Mouse (Mus musculus) MEL (cell line): ENCODE measurements around the gene Arhgdib.

Experiments used
- CTCF ChIP-seq, 3 experiments: IDR thresholded peaks in 2 of 3; conservative IDR thresholded peaks in 1 of 3; 2 replicates each; pipeline ENCODE4 v1.5.1; 2011 to 2012; ENCODE audit warnings: low read length in 3 of 3, low read depth in 2 of 3, mild to moderate bottlenecking in 2 of 3, improper control_type of control experiment in 1 of 3, inconsistent platforms in 1 of 3, mixed read lengths in 1 of 3, moderate library complexity in 1 of 3; ENCODE audit not compliant: control insufficient read depth in 1 of 3, insufficient read depth in 1 of 3, poor library complexity in 1 of 3, severe bottlenecking in 1 of 3
- MAX ChIP-seq: IDR thresholded peaks from 2 replicates; pipeline ENCODE4 v1.6.1; 2011; ENCODE audit warnings: low read length, improper control_type of control experiment
- POLR2A ChIP-seq, 2 experiments: IDR thresholded peaks; 2 replicates each; pipeline ENCODE4 v1.6.1; 2011 to 2012; ENCODE audit warnings: low read length in 2 of 2, mild to moderate bottlenecking in 2 of 2, control low read depth in 1 of 2, improper control_type of control experiment in 1 of 2, low read depth in 1 of 2, moderate library complexity in 1 of 2; ENCODE audit not compliant: control insufficient read depth in 1 of 2, insufficient read depth in 1 of 2, poor library complexity in 1 of 2
- USF2 ChIP-seq, 2 experiments: IDR thresholded peaks; 2 replicates each; pipeline ENCODE4 v1.6.1; 2011 to 2012; ENCODE audit warnings: improper control_type of control experiment in 2 of 2, low read length in 2 of 2, borderline replicate concordance in 1 of 2, inconsistent platforms in 1 of 2, low read depth in 1 of 2, mild to moderate bottlenecking in 1 of 2; ENCODE audit not compliant: insufficient read depth in 1 of 2

GRCm38 (mm10) chr6:136957062-136957461 lies 15.4 kb upstream of the Arhgdib start:
- TF ChIP-seq POLR2A (IDR thresholded peaks at IDR 0.05; ENCODE audit: control insufficient read depth in 1 of 2, insufficient read depth in 1 of 2, low read depth in 1 of 2, low read length in 2 of 2, poor library complexity in 1 of 2) (no peak), MAX (no peak), CTCF (IDR thresholded peaks at IDR 0.05 in 2 of 3, conservative IDR thresholded peaks at IDR 0.05 in 1 of 3; ENCODE audit: control insufficient read depth in 1 of 3, insufficient read depth in 1 of 3, low read depth in 2 of 3, low read length in 3 of 3, poor library complexity in 1 of 3, severe bottlenecking in 1 of 3) (no peak), USF2 (IDR thresholded peaks at IDR 0.05; ENCODE audit: borderline replicate concordance in 1 of 2, insufficient read depth in 1 of 2, low read depth in 1 of 2, low read length in 2 of 2) (no peak)
